Mouse (Mus musculus) NIH3T3 (cell line): Measurements from ENCODE around the gene Cstb.

Source experiments
- DNase-seq: peaks from one replicate; pipeline ENCODE4 v3.0.0-alpha.2; 2012; ENCODE audit warnings: low read depth

The Cstb gene

DNA sequence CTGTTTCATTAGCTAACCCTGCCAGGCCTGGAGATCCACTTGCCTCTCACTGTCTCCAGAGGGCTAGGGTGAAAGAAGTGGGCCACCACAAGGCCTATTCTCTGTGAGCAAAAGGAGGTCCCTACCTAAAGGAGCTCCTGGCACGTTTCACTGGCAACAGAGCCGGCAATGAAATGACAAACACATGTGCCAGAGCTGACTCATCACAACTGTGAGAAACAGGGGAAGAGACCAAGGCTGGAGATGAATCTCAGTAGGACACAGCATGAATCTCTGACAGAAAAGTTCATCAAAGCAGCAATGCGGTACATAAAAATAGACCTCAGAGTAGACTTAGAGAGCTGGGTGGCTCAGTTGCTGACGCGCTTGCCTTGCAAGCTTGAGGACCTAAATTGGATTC is 7.6 kb upstream of the Cstb start:
- peak; percentile 90 for DNase-seq

DNA sequence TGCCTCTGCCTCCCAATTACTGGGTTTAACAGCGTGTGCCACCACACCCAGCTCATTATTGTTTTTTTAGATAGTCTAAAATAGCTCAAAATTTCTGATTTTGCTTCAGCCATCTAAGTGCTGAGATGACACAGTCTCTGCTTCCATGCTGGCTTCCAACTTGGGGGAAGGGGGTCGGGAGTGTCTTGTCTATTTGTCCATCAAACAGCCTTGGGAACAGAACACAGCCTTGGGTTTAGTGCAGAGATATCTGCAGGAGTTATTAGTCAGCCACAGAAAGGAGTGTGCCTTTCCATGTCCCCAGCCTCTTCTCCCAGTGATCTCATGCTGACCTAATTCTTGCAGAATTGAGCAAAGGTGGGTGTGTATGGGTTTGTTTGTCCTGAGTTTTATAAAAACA is 6.7 kb upstream of the Cstb start:
- no peak for DNase-seq

DNA sequence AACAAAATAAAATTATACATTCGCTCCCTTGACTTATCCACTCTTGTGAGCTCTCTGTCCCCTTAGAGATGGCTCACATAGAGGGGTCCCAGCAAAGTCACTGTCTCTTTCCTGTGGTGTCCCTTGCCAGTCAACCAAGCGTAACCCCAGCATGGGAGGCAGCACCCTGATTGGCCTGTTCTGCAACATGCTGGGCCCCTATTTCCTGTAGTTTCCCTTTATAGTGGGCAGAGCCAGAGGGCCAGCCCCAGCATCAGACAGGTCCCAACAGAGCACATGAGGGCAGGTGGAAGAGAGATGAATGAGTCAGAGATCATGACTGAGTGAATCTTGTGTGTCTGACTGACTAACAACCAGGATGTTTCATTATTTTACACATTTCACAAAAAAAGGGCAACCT is 4.5 kb upstream of the Cstb start:
- no peak for DNase-seq

DNA sequence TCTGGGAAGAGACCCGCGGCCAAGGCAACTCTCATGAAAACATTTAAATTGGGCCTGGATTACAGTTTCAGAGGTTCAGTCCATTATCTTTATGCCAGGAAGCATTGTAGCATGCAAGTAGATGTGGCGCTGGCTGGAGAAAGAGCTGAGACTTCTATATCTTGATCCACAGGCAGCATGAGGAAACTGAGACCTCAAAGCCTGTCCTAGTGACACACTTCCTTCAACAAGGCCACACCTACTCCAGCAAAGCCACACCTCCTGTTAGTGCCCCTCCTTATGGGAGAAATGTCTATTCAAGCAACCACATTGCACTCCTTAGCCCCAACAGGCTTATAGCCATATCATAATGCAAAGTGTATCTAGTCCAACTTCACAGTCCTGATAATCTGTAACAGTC is 2.9 kb upstream of the Cstb start:
- DNase-seq: no peak

DNA sequence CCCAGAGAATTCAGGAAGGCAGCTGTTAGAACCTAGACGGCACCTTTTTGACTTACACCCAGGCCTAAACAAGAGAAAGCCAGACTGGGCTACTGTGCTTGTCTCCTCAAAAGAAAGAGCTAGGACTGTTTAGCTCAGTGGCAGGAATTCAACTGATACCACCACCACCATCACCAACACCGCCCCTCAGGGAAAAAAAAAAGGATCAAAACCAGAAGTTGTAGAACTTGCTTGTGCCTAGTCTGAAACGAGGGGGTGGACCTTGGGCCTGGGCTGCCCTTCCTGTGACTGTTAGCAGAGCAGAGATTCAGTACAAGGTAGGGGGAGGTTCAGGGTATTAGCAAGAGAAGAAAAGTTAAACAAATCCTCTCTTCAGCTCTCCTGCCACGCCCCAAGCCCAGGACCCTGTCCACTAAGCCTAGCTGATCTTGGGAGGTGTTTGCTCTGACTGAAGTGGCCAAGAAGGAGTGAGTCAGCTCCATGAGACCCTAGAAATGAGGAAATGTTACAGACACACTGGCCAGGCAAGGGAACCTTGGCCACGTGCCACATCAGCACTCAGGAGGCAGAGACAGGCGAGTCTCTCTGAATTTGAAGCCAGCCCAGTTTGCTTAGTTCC is 757 bp downstream of the Cstb start:
- peak; percentile 77 for DNase-seq

DNA sequence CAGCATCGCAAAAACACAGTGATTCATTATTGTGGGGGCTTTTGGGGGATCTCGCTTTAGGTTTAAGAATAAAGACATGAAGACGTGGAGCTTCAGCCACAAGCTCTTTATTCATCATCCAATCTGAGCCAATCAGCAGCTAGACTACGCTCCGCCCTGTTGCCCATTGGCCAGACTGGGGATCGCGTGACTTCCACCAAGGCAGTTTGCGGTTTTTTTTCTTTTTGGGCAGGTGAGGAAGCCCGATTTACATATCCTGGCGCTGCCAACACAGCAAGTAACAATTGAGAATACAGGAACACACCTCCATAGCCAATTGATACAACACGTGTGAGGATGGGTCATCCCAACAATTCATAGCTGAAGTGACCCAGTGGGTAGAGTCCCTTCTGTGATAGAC is 2.6 kb downstream of the Cstb start:
- DNase-seq: no peak

DNA sequence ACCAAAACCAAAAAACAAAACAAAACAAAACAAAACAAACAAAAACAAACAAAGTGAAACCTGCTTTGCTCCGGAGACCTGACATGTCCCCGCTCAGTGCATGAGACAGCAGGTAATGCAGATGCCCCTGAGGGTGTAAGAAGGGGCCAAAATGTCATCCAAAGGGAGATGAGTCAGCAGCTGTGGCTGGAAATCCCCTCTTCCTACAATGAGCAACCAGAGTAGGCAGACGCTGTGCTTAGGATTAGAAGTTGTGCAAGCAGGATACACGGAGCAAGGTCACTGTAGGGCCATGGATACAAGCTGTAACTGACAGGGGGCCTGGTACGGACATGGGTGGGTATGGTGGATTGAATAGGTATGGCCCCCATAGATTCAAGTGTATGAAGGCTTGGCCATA is 3.7 kb downstream of the Cstb start:
- DNase-seq: peak; percentile 71

DNA sequence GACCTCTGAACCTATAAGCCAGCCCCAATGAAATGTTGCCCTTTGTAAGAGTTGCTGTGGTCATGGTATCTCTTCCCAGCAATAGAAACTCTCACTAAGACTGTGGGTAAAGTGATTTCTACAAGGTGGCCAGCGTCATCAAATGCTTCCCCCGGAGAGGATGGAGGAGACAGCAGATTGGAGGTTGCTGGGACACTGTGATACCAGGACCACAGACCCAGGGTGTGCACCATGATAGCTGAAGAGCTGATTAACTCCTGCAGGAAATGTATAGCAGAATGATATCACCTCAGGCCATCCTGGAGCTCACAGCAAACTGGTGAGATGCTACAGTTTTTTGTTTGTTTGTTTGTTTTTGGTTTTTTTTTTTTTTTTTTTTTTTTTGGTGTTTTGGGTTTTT is 4.3 kb downstream of the Cstb start:
- DNase-seq: no peak

DNA sequence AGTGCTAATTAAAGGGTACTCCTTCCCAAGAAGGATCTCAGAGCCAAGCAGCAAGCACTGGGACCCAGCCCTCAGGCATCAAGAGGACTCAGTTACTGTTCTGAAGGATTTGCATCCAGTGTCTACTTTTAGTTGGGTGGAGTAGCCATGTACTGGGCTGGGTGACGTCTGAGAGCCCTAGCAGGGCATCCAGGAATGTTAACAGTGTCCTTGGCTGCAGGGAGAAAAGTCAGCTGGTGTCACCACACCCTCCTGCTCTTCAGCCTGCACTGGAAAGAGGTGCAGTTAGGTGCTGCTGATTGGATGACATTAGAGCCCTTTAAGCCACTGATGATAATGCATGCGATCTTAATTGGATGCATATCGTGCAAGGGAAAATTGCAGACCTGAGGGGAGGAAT is 7.4 kb downstream of the Cstb start:
- no peak for DNase-seq

DNA sequence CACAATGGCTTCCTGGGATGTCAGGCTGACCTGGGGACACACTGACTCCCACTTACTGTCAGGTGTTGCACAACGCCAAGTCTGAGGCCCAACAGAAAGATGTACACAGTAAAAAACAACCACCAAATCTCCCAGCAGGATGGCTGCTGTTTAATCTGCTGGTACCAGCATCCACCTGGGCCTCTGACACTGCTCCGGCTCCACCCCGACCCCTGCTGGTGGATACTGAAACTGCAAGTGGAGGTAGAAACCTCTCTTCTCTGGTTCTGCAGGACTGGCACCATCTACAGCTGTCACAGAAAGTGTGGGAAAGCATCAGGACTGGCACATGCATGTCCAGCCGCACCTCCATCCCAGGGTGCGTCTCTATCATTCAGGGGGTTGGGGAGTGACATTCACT is 12.6 kb downstream of the Cstb start:
- peak; percentile 88 for DNase-seq

DNA sequence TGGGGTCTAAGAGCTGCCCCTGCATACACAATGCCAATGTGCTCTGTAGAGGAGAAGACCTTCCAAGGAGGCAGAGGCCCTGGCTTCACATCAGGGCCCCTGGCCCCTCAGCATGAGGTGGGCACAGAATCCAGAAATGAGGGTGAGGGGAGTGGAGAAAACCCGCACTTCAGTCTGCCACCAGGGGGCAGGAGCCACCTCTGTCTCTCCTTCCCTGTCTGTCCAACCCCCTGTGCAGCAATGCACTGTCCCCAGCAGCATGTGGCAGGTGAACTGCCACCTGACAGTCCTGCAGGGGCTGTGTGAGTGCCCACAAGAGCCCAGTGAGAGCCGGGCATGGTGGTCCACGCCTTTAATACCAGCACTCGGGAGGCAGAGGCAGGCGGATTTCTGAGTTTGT is 14.1 kb downstream of the Cstb start:
- DNase-seq: peak; percentile 58

DNA sequence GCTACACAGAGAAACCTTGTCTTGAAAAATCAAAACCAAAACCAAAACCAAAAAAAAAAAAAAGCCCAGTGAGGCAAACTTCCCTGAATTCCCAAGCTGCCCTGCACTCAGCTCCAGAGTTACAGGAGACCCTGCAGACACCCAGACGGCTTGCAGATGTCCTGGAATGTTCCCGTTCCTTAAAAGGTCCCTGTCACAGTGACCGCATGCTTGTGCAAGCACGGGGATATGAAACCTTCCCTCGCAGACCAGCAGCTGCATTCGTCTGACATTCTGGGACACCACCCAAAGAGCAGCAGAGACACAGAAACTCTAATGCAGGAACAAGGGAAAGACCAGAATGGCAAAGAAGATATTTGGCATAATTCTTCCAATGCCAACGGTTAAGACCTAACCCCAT is 14.5 kb downstream of the Cstb start:
- no peak for DNase-seq

DNA sequence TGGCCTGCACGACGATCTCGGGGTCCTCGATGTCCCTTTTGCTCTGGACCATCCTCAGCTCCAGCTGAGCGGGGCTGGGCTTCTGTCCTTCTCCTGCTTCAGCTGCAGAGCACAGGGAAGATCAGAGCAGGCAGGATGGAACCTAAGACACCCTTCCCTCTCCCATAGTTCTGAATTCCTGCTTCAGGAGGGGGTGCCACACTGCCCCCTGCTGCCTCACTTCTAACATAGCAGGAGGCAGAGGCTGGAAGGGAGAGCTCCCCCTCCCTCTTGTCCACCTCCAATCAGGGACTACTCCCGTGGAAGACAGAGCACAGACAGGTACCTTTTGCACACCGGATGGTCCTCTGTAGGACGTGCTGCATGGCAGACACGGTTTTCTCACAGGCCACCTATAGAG is 15.3 kb downstream of the Cstb start:
- peak; percentile 68 for DNase-seq

DNA sequence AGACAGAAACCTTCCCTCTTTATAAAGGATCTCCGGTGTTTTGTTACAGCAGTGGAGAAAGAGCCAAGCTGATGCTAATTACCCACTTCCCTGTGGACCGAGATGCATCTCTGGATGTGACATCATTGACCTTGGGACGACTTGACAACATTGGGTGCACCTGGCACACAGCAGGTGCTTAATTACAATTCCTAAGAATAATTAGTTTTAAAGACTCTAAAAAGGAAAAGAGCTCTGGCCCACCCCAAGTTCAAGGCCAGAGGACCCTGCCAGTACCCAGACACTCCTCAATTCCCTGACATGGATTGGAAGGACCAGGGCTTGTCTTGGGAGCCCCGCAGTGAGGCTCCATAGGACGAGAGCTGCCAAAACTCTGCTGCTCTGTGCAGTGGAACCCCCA is 16.1 kb downstream of the Cstb start:
- DNase-seq: no peak

DNA sequence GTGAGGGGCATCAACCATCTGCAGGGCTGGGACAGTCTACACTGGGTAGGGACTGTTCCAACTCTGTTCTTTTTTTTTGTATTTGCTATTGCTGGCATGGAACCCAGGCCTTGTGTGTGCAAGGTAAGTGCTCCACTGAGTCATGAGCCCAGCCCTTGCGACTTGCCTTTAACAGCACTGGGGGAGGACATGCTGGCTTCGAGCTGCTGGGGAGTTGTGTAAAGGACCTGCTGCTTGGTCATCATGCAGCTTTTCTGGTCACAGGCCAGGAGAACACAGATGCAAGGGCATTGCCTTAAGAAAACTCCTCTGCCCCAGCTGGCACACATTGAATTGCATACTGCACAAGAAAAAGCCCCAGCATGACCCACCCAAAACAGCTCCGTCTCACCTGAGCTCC is 16.8 kb downstream of the Cstb start:
- no peak for DNase-seq

DNA sequence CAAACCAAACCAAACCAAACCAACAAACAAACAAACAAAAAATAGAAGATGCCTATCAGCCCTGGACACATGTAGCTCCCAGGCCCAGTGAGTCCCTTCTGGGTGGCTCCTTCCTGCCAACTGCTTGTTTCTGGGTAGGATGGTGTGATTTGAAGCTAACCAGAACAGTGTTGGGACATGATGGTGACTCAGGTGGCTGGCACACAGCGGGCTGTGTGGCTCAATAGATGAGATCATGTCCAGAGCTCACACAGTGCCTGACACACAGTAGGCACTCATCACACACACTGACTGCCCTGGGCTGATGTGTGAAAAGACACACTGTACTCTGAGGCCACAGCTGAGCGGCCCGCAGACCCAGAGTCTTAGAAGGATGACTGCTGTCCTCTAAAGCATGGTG is 20.7 kb downstream of the Cstb start:
- DNase-seq: no peak

DNA sequence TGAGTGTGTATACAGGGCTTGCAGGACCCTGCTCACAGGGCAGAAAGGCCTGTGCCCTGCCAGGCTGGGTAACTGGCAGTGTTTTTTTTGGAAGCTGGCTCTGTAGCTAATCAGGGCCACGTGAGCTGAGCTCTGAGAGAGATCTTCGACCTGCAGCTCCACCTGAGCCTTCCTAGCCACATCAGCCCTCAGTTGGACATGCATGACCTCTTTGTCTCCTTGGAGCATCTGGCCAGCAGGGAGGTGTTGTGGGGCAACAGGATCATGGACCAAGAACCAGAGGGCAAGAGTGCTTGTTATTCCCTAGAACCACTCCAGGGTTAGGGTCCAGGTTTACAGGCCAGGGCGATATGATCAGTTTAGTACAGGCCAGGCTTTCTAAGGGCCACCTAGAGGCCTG is 21.9 kb downstream of the Cstb start:
- no peak for DNase-seq

DNA sequence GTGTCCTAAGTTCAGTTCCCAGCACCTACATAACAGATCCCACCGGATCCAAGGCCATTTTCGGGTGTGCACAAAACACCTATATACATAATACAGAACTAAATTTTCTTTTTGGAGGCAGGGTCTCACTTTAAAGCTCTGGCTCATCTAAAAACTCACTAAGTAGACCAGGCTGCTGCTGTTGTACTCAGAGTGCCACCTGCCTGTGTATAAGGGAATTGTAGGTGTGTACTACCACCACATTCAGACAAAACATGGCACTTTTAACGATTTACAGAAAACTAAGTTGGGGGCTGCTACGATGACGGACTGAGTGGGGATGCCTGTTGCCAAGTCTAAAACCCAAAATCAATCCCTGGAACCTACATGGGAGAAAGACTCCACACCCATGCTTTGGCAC is 25.3 kb downstream of the Cstb start:
- no peak for DNase-seq

DNA sequence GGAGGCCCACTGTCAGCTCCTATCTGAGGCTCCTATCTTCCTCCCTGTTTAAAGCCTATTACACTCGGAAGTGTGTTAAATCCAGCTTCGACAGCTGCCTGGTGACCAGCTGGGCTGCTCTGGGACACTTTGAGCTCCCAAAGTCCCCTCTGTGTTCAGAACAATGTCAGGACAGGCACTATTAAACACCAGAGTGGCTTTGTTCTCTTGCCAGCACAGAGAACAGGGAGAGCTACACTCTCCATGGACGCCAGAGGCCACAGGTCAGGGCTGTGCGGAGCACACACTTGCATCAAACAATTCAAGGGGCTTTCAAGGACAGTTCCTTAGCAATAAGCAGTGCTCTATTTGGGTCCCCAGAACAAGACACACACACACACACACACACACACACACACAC is 27.2 kb downstream of the Cstb start:
- no peak for DNase-seq

DNA sequence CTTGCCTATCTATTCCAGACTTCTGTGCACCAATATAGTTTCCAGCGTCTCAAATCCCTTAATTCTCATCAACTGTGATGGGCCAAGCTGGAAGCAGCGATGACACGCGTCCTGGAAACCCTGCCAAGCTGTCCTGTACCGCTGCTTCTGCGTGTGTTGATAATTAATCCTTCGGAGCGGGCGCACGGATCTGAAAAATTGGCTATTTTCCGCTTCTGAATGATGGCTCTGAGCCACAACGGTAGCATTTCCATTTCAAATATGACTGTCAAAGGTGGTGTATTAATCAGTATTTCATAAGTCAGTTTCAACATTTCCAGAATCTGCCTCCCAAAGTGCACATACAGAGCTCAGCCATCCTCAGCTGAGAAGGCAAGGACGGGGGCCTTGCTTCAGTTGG is 31.2 kb downstream of the Cstb start:
- no peak for DNase-seq

DNA sequence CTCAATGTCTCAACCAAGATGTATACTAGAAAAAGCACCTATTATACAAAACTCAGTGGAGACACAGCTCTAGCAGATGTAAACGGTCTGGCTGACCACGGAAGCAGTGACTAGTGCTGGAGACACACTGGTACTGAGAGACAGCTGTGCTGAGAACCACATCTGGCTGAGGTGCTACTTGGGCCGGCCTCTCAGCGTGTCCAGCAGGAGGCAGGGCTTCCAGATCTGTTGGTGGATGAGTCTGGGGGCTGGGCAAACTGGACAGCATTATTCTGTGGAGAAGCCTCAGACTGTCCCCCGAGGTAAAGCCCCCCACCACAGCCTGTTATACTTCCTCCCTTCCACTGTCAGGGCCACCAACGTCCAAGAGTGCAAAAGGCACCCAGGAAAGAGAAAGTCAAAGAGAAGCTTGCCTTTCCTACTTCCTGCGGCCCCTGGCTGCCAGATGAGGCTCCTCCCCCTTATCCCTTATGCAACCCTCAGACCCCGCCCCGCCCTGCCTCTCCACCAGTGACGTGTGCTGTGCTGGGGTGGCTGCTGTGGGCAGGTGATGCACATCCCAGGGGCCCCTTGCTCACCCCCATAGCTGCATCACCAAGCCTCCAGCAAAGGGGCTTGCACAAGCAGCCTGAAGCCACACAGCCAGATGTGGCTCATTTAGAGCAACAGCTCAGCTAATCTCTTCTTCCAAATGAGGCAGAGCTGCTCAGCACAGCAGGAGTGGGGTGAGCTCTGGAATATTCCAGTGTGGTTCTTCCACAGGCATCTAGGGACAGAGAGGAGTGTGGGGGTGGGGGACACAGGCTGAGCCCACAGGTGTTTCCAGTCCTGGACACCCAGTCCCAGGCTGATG is 32.3 kb downstream of the Cstb start:
- peak; percentile 94 for DNase-seq

DNA sequence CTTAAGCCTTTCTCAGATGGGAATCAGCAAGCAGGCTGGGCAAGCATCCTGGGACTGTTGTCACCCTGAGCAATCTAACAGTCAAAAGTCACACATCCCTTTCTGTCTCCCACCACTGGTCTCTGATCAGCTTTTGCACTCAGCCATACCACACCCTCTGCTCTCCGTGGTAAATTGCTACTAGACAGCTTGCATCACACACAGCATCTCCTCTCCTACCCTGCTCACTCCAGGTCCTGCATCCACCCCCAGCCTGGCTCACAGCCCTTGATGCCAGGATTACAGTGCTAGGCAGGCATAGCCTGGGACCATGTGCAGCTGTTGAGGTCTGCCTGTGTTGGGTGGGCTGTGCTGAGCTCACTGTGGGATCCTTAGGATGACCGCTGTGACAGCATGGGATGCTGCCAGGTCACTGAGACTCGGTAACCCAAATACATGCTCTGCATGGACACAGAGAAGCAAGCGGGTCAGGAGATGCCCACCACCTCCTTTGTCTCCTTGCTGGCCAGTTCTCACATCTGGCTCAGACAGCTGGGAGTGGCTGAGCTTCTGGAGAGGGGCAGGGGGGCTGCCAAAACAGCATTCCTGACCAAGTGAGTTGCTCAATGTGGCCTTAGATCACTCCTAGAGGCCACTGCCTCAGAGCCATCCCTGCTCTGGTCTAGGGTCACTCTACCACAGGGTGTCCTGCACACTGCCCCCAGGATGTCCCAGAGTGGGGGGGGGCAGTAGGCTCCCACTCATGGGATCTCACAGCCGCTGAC is 33.1 kb downstream of the Cstb start:
- peak; percentile 80 for DNase-seq

DNA sequence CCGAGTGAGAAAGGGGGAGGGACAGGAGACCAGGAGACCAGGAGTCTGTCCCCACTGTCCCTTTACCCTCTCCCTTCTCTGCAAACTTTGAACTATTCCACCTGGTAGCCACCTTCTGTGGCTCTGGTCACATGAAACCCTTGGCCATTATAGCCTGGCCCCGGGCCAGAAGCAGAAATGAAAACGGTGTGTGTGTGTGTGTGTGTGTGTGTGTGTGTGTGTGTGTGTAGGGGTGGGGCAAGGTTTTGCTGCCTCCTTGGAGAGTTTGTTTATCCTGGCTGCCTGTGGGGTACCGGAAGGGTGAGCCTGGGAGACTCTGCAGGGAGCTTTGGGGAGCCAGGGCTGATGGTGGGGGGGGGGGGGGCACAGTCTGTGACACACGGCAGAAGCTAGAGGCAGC is 35.0 kb downstream of the Cstb start:
- peak; percentile 59 for DNase-seq
